Mouse (Mus musculus): ENCODE measurements around the gene Grasp.

- TF ChIP-seq POLR2A (IDR thresholded peaks at IDR 0.05; ENCODE audit: extremely low read depth, insufficient read depth, low read length) (no peak), CTCF (IDR thresholded peaks at IDR 0.05; ENCODE audit: low read depth, low read length) (no peak)
Observed at GRCm38 (mm10) chr15:101260387-101260786, 36.4 kb downstream of the Grasp start.

Measured in liver, adult 2 months (tissue).